Mouse (Mus musculus) common myeloid progenitor, adult 5-6 weeks (primary cell): Measurements from ENCODE around the gene Eif4a2. TPM values are rescaled to one million over a fixed set of nuclear protein-coding genes. Genes with fewer than 3 reads are reported as not detected.
"Not testable (repeated sequence)": the region's sequence is repeated elsewhere in the genome, so short reads cannot be mapped to it uniquely, and the experiment has no call there.

Experiments used
- ATAC-seq: replicated peaks from 2 replicates; pipeline ENCODE4 v1.8.0; 2016; ENCODE audit warnings: low read depth, mild to moderate bottlenecking, moderate TSS enrichment, inconsistent platforms; ENCODE audit not compliant: poor library complexity, severe bottlenecking
- total RNA-seq: library from RNA; stranded (forward); fragments of 200-1000, 187-1606 nt; gene quantifications from 2 replicates; pipeline ENCODE4 v1.2.3, GENCODE M21; 2017

Gene Eif4a2
- total RNA-seq, result 830 and 874 TPM in 2 replicates

- peak; percentile 70 for ATAC-seq
Measured at GRCm38 (mm10) chr16:23107231-23107942, at the start of gene Eif4a2. Gene Eif4a2 (plus strand): TSS chr16:23107444.

- not testable (repeated sequence) for ATAC-seq
Measured at GRCm38 (mm10) chr16:23057668-23058447, 49.4 kb upstream of the Eif4a2 start, which contains the start of gene Kng1. Gene Kng1 (plus strand): TSS chr16:23057865.

GRCm38 (mm10) chr16:23059630-23060029 is 47.6 kb upstream of the Eif4a2 start:
- ATAC-seq, result not testable (repeated sequence)

- ATAC-seq, result not testable (repeated sequence)
Measured at GRCm38 (mm10) chr16:23060781-23061325, 46.4 kb upstream of the Eif4a2 start.

- ATAC-seq, result not testable (repeated sequence)
Measured at GRCm38 (mm10) chr16:23077516-23077915, 29.7 kb upstream of the Eif4a2 start.

- ATAC-seq, result not testable (repeated sequence)
Measured at GRCm38 (mm10) chr16:23087159-23087558, 20.1 kb upstream of the Eif4a2 start.

GRCm38 (mm10) chr16:23087712-23088111 is 19.5 kb upstream of the Eif4a2 start:
- ATAC-seq, result not testable (repeated sequence)

GRCm38 (mm10) chr16:23088491-23088890 is 18.8 kb upstream of the Eif4a2 start:
- ATAC-seq, result not testable (repeated sequence)

GRCm38 (mm10) chr16:23091345-23091744 is 15.9 kb upstream of the Eif4a2 start:
- ATAC-seq, result not testable (repeated sequence)

- no peak for ATAC-seq
Measured at GRCm38 (mm10) chr16:23093321-23093953, 13.8 kb upstream of the Eif4a2 start.

GRCm38 (mm10) chr16:23094136-23094535 is 13.1 kb upstream of the Eif4a2 start:
- no peak for ATAC-seq

GRCm38 (mm10) chr16:23095581-23095980 is 11.7 kb upstream of the Eif4a2 start:
- ATAC-seq, result not testable (repeated sequence)

GRCm38 (mm10) chr16:23096886-23097285 is 10.4 kb upstream of the Eif4a2 start:
- ATAC-seq, result not testable (repeated sequence)

GRCm38 (mm10) chr16:23097290-23098104 is 9.7 kb upstream of the Eif4a2 start:
- ATAC-seq, result not testable (repeated sequence)

GRCm38 (mm10) chr16:23098105-23098452 is 9.2 kb upstream of the Eif4a2 start:
- ATAC-seq, result not testable (repeated sequence)

- ATAC-seq, result no peak
Measured at GRCm38 (mm10) chr16:23099632-23100031, 7.6 kb upstream of the Eif4a2 start.

- ATAC-seq, result peak; percentile 19; the same call in 1 of the 2 replicates
Measured at GRCm38 (mm10) chr16:23100099-23100575, 7.1 kb upstream of the Eif4a2 start.

GRCm38 (mm10) chr16:23100613-23101012 is 6.6 kb upstream of the Eif4a2 start:
- peak; percentile 69 for ATAC-seq

GRCm38 (mm10) chr16:23102340-23103037 is 4.8 kb upstream of the Eif4a2 start:
- no peak for ATAC-seq
